Mouse (Mus musculus) olfactory bulb, adult 2 months (tissue): ENCODE measurements around the gene Gm45808.
"Not testable (repeated sequence)": the region's sequence is repeated elsewhere in the genome, so short reads cannot be mapped to it uniquely, and the experiment has no call there.

Experiments used
- CTCF ChIP-seq: fragments of 200-500 bp; IDR thresholded peaks from 2 replicates; pipeline ENCODE4 v1.5.1; 2012; ENCODE audit warnings: low read depth, mild to moderate bottlenecking, low read length, moderate library complexity; ENCODE audit not compliant: insufficient read depth
- POLR2A ChIP-seq: fragments of 200-500 bp; IDR thresholded peaks from 2 replicates; pipeline ENCODE4 v1.6.1; 2012; ENCODE audit warnings: mild to moderate bottlenecking, low read depth, low read length, moderate library complexity; ENCODE audit not compliant: insufficient read depth

GRCm38 (mm10) chr7:45484985-45485384 is 1.6 kb downstream of the Gm45808 start:
- not testable (repeated sequence) for TF ChIP-seq CTCF, POLR2A
